Mouse (Mus musculus): ENCODE measurements around the gene Ttll4.

Gene Ttll4

DNA sequence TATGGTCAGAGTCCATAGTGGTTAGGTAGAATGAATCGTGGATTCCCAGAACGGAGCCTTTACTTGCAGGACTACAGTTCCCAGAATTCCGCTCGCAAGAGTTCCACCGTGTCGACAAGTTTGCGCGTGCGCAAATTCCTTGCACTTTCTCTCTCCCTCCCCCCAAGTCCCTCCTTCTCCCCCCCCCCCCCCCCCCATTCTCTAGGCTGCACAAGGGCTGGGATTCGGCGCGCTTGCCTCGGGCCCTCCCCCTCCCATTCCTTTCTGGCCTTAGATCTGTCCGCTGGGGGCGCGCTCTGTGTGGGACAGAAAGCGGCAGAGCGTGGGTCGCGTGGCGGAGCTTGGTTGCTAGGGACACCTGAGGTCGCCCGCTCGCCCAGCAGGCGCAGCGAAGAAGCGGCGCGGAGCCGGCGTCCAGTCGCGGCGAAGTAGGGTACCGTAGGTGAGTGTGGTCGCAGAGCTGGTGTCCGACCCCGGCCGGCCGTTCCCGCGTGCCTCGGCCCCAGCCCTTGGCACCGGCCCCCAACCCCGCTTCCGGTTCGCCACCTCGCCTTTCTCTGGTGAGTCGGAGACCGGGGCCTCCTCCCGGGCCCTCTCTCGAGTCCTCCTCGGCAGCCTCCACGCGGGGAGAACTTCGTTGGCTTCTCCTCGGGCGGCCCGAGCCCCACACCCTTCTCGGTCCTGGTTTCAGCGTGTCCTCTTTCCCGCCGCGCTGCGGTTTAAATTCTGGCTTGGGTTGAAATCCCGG lies at the start of gene Ttll4:
Ttll4 (plus strand) TSS at position 298 of the 748 bp plus-strand sequence.
- peak; percentile 95 for DNase-seq (ENCODE audit: low read depth, low spot score)

- no peak for DNase-seq (ENCODE audit: low read depth, low spot score)
Observed at GRCm38 (mm10) chr1:74624183-74624582, 37.4 kb upstream of the Ttll4 start.

DNA sequence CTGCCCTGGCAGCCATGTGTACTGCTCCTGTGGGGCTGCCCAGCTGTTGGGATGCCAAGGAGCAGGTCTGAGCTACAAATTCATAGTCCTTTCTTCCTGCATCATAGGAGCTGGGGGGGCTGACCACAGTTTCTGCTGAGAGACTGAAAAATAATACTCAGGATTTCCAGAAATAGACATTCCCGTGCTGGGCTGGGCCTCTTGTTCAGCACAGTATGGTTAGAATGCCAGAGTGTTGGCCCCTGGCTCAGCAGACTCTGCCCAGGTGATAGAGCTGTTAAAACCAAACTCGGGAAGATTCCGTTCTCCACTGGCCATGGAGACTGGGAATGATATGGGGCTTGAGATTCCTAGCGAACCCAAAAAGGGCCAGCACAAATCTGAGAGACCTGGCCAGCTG lies 35.5 kb upstream of the Ttll4 start:
- no peak for DNase-seq (ENCODE audit: low read depth, low spot score)

- DNase-seq (ENCODE audit: low read depth, low spot score), result no peak
Observed at GRCm38 (mm10) chr1:74628001-74628400, 33.5 kb upstream of the Ttll4 start.

GRCm38 (mm10) chr1:74632734-74633133 lies 28.8 kb upstream of the Ttll4 start:
- no peak for DNase-seq (ENCODE audit: low read depth, low spot score)

GRCm38 (mm10) chr1:74643524-74643923 lies 18.0 kb upstream of the Ttll4 start:
- DNase-seq (ENCODE audit: low read depth, low spot score), result no peak

DNA sequence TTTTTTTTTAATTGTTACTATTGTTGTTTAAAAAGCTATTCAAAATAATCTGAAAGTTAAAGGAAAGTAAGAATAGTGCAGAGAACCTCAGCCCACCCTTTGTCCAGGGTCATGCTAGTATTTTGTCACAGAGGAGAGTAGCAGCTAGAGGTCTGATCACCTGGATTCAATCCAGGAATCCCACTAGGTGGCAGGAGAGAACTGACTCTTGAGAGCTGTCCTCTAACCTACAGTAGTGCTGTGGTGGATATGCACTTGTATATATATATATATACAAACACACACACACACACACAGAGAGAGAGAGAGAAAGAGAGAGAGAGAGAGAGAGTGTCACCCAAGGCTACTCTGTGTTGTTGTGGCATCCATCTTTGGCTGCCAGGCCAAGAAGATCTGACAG lies 17.6 kb upstream of the Ttll4 start:
- DNase-seq (ENCODE audit: low read depth, low spot score), result no peak

DNA sequence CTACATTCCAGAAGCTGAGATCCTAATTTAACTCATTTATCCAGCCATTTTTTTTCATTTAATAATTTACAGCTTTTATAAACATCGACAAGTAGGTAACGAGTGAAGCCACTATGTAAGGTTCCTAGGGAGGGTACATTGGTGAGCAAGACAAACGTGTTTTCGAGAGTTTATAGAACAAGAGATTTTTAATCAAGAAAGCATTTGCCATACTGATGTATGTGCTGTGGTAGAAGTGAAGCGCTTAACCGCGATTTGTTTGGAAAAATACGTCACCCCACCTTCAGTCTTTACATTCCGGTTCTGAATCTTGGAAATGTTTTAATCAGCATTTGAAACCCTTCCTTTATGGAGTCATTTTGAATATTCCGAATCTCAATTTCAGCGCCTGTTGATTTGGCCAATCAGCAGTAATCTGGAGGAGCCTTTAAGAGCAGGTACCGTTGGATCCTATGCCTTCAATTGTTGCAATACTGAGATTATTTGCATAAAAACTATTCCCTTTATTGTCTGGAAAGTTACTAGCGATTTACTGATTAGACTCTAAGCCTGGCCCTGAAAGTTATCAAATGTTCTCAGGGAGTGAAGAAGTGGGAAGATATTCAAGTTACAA lies 814 bp downstream of the Ttll4 start:
- peak; percentile 16 for DNase-seq (ENCODE audit: low read depth, low spot score)

DNA sequence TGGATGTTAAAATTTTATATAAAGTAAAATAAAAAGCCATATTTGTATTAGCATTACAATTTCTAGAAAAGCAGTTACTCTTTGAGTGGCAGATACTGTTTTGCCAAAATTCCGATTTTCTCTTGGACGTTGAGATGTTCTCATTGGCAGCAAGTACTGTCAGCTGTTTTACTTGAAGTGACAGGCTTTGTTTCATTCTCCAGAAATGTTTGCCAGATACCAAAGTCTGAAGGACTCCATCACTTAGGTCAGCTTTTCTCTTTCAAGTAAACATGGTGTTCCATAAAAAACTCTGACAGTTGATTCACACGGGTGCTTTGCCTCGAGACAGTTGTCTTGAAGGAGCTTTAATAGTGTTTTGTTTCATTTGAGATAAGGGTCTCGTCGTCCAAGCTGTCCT lies 3.6 kb downstream of the Ttll4 start:
- no peak for DNase-seq (ENCODE audit: low read depth, low spot score)

- no peak for DNase-seq (ENCODE audit: low read depth, low spot score)
Observed at GRCm38 (mm10) chr1:74668371-74668770, 6.8 kb downstream of the Ttll4 start.

DNA sequence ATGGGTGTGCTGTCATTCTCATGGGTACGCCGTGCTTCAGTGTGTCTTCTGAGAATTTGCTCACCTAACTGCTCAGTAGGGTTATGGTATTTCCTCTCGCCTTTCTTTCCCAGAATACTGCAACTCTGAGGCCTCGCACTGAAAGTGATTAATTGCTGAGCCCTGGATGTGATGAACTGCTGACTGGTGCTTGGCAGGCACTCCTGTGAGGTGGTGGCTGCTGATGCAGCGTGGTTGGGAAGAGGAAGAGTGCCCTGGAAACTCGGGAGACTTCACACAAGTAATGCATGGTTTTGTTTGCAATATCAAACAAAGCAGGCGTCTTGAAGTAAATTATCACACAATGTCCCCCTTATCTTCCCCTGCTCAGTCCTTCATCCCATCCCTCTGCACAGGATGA lies 11.2 kb downstream of the Ttll4 start:
- DNase-seq (ENCODE audit: low read depth, low spot score), result no peak

DNA sequence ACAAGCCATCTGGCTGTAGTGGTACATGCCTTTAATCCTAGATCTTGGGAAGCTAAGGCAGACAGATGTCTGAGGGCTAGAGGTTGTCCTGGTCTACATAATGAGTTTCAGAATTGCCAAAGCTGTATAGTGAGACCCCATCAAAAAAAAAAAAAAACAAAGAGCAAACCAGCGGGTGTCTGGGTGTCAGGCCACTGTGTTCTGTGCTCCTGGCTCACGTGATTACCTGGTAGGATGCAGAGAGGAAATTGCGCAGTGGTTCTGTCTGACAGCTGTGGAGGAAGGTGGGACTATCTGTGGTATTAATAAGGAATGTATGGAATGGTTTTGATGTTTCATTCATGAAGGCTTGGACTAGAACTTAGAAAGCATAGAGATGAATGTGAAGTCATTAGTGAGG lies 15.3 kb downstream of the Ttll4 start:
- DNase-seq (ENCODE audit: low read depth, low spot score), result peak; percentile 12

DNA sequence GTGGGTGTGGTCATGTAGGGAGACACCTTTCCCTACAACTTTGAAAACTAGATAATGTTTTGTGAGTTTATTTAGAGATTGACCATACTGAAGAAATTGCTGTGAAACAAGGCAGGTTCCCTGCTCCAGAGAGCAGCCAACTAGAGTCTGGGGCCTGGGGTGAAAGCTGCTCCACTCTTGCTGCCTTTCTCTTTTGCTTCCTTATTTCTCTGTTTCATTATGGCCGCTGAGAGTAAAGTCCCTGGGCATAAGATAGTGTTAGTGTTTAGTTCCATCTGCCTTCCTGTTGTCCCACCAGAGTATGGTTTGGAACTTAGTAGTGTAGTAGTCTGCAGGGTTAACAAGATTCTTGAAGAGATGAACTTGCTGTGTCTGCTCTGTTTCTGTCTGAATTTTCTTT lies 16.3 kb downstream of the Ttll4 start:
- DNase-seq (ENCODE audit: low read depth, low spot score), result no peak

- DNase-seq (ENCODE audit: low read depth, low spot score), result no peak
Observed at GRCm38 (mm10) chr1:74687131-74687530, 25.6 kb downstream of the Ttll4 start.

DNA sequence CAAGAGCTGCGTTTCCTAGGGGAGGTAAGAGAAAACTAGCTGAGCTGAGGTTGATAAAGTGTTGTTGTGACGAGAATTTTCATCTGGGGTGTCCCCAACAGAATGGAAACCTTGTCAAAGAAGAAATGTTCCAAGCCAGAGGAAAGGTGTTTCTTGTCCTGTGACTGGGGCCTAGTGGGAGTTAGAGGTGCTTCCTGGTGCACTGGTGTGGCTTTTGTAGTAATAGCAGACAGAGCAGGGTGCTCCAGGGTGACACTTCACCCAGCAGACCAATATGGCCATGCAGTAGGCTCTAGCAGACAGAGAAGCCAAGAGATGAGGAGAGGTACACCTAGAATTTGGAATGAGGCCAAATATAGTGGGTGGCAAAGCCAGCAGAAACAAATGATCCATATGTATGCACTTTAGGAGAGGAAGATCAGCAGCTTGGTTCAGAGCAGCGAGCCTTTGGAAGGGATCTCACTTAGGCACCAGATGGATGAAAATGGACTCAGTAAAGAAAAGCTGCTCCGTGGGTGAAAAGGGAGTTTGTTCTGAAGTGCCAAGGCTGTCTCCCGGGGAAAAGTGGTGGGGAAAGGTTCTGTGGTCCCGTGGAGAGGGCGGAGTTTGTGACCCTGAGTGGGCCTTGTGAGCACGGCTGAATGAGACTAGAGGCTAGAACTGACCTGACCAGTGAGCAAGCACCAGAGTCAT lies 32.5 kb downstream of the Ttll4 start:
- DNase-seq (ENCODE audit: low read depth, low spot score), result no peak

- DNase-seq (ENCODE audit: low read depth, low spot score), result no peak
Observed at GRCm38 (mm10) chr1:74695836-74696235, 34.3 kb downstream of the Ttll4 start.

- no peak for DNase-seq (ENCODE audit: low read depth, low spot score)
Observed at GRCm38 (mm10) chr1:74697416-74697815, 35.9 kb downstream of the Ttll4 start.

GRCm38 (mm10) chr1:74698353-74698752 lies 36.8 kb downstream of the Ttll4 start:
- DNase-seq (ENCODE audit: low read depth, low spot score), result no peak

GRCm38 (mm10) chr1:74698791-74699190 lies 37.2 kb downstream of the Ttll4 start:
- no peak for DNase-seq (ENCODE audit: low read depth, low spot score)

DNA sequence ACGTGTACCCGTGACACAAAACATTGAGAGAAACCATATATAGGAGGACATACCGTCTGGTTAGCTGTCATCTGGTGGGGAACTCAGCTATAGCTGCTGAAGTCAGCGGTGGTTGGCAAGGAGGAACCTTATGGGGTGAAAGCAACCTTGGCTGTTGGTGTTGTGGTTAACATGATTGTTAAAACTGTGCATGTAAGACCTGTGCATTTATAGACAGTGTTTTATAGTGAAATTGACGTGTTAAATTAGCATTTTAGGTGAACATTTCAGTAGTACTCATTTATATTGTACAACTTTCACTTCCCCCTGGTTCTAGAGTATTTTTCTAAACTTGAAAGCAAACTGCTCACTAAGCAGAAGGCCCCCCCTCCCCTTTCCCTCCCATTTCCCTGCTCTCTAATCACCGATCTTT lies 40.6 kb downstream of the Ttll4 start:
- DNase-seq (ENCODE audit: low read depth, low spot score), result no peak

DNA sequence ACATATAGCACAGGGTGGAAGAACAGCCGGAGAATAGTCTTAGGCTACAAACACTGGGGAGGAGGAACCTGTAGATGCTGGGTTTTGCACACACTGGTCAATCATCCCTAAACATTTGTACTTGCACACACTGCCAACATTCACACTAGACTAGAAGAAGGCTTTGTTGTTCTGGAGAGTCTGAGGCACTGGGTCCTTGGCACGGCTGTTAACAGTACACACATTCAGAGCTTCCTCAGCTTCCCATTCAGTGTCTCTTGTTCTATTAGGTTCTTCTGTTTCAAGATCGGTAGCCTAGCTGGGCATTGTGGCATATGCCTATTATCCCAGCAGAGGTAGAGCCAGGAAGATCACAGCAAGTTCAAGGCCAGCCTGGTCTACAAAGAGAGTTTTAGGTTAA lies 42.6 kb downstream of the Ttll4 start:
- no peak for DNase-seq (ENCODE audit: low read depth, low spot score)

GRCm38 (mm10) chr1:74705016-74705415 lies 43.5 kb downstream of the Ttll4 start:
- no peak for DNase-seq (ENCODE audit: low read depth, low spot score)

DNA sequence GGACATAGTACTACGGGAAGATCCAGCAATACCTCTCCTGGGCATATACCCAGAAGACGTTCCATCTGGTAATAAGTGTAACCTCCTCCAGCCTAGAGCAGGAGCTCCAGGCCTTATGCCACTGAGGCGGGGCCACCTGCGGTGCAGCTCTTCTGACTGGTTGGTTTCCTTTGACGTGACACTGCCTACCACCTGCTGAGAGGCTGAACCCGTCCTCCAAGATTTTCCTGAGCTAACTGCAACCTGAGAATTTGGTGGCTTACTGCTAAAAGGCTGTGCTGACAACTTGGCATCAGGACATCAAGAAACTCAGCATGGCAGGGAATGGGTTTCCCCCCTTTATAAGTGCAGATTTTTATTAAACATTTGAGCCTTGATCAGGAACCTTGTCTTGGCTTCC lies 48.0 kb downstream of the Ttll4 start:
- DNase-seq (ENCODE audit: low read depth, low spot score), result peak; percentile 44
